Mouse (Mus musculus): ENCODE measurements around the gene Spint1. TPM values are rescaled to one million over a fixed set of nuclear protein-coding genes. Genes with fewer than 3 reads are reported as not detected.

Gene Spint1
- polyA plus RNA-seq, 1 experiment from 2014 or later, result 3.7 TPM

- ATAC-seq (replicated peaks; ENCODE audit: extremely low read depth, insufficient read depth, low FRiP score), result no peak
- H3K4me1 ChIP-seq (ENCODE audit: control insufficient read depth, insufficient read depth, low read length), result peaks cover 4% of the 10 kb centered on the region
- no peak overlapping the region for H3K4me3 ChIP-seq (ENCODE audit: low read length)
- WGBS, result 88% methylated on average over 18 of the region's 18 CpGs
- no peak overlapping the region for H3K9ac ChIP-seq (ENCODE audit: low read length)
- no peak overlapping the region for H3K4me2 ChIP-seq (ENCODE audit: low read depth, low read length)
- peaks cover 49% of the 10 kb centered on the region for H3K36me3 ChIP-seq (ENCODE audit: control insufficient read depth, insufficient read depth)
- H3K9me3 ChIP-seq (replicated peaks; ENCODE audit: control insufficient read depth, low read length), result no peaks in the 10 kb centered on the region
- H3K27ac ChIP-seq (ENCODE audit: low read length), result no peak overlapping the region
- H3K27me3 ChIP-seq (ENCODE audit: control insufficient read depth, insufficient read depth, low read length), result no peaks in the 10 kb centered on the region
Observed at GRCm38 (mm10) chr2:119294411-119294810, 57.2 kb downstream of the Spint1 start.

GRCm38 (mm10) chr2:119296756-119297155 is 59.6 kb downstream of the Spint1 start:
- Histone ChIP-seq H3K27ac (ENCODE audit: low read length) (no peak overlapping the region), H3K4me3 (ENCODE audit: low read length) (no peak overlapping the region), H3K4me1 (ENCODE audit: control insufficient read depth, insufficient read depth, low read length) (peaks cover 14% of the 10 kb centered on the region), H3K4me2 (ENCODE audit: low read depth, low read length) (no peak overlapping the region), H3K9ac (ENCODE audit: low read length) (no peak overlapping the region), H3K36me3 (ENCODE audit: control insufficient read depth, insufficient read depth) (peaks cover 37% of the 10 kb centered on the region), H3K27me3 (ENCODE audit: control insufficient read depth, insufficient read depth, low read length) (no peaks in the 10 kb centered on the region), H3K9me3 (replicated peaks; ENCODE audit: control insufficient read depth, low read length) (no peaks in the 10 kb centered on the region)
- WGBS, result 90% methylated on average over 12 of the region's 12 CpGs
- ATAC-seq (replicated peaks; ENCODE audit: extremely low read depth, insufficient read depth, low FRiP score), result no peak

GRCm38 (mm10) chr2:119297506-119297905 is 60.3 kb downstream of the Spint1 start:
- Histone ChIP-seq H3K36me3 (ENCODE audit: control insufficient read depth, insufficient read depth) (peaks cover 32% of the 10 kb centered on the region), H3K27me3 (ENCODE audit: control insufficient read depth, insufficient read depth, low read length) (no peaks in the 10 kb centered on the region), H3K9ac (ENCODE audit: low read length) (no peak overlapping the region), H3K4me2 (ENCODE audit: low read depth, low read length) (no peak overlapping the region), H3K9me3 (replicated peaks; ENCODE audit: control insufficient read depth, low read length) (no peaks in the 10 kb centered on the region), H3K27ac (ENCODE audit: low read length) (no peak overlapping the region), H3K4me1 (ENCODE audit: control insufficient read depth, insufficient read depth, low read length) (peaks cover 14% of the 10 kb centered on the region), H3K4me3 (ENCODE audit: low read length) (no peak overlapping the region)
- WGBS, result 93% methylated on average over 19 of the region's 19 CpGs
- ATAC-seq (replicated peaks; ENCODE audit: extremely low read depth, insufficient read depth, low FRiP score), result no peak

GRCm38 (mm10) chr2:119298330-119298729 is 61.2 kb downstream of the Spint1 start:
- no peaks in the 10 kb centered on the region for H3K9me3 ChIP-seq (replicated peaks; ENCODE audit: control insufficient read depth, low read length)
- peak overlapping the region; percentile 67 for H3K27ac ChIP-seq (ENCODE audit: low read length)
- H3K27me3 ChIP-seq (ENCODE audit: control insufficient read depth, insufficient read depth, low read length), result no peaks in the 10 kb centered on the region
- no peak overlapping the region for H3K9ac ChIP-seq (ENCODE audit: low read length)
- peaks cover 25% of the 10 kb centered on the region for H3K36me3 ChIP-seq (ENCODE audit: control insufficient read depth, insufficient read depth)
- no peak overlapping the region for H3K4me3 ChIP-seq (ENCODE audit: low read length)
- peaks cover 14% of the 10 kb centered on the region for H3K4me1 ChIP-seq (ENCODE audit: control insufficient read depth, insufficient read depth, low read length)
- no peak for ATAC-seq (replicated peaks; ENCODE audit: extremely low read depth, insufficient read depth, low FRiP score)
- no peak overlapping the region for H3K4me2 ChIP-seq (ENCODE audit: low read depth, low read length)
- WGBS, result 42% methylated on average over 5 of the region's 5 CpGs

GRCm38 (mm10) chr2:119298839-119299238 is 61.7 kb downstream of the Spint1 start:
- H3K9ac ChIP-seq (ENCODE audit: low read length), result no peak overlapping the region
- no peak overlapping the region for H3K4me2 ChIP-seq (ENCODE audit: low read depth, low read length)
- H3K27me3 ChIP-seq (ENCODE audit: control insufficient read depth, insufficient read depth, low read length), result no peaks in the 10 kb centered on the region
- no peak overlapping the region for H3K4me3 ChIP-seq (ENCODE audit: low read length)
- no peaks in the 10 kb centered on the region for H3K9me3 ChIP-seq (replicated peaks; ENCODE audit: control insufficient read depth, low read length)
- 78% methylated on average over 2 of the region's 2 CpGs for WGBS
- H3K4me1 ChIP-seq (ENCODE audit: control insufficient read depth, insufficient read depth, low read length), result peaks cover 14% of the 10 kb centered on the region
- peak overlapping the region; percentile 67 for H3K27ac ChIP-seq (ENCODE audit: low read length)
- ATAC-seq (replicated peaks; ENCODE audit: extremely low read depth, insufficient read depth, low FRiP score), result no peak
- peaks cover 20% of the 10 kb centered on the region for H3K36me3 ChIP-seq (ENCODE audit: control insufficient read depth, insufficient read depth)

Other genes with a start within 250 kb of the Spint1 start
- gene Ccdc32, start 208.0 kb upstream of the Spint1 start, polyA plus RNA-seq (2015; fragmentation: Nextera tagmentation; extraction: Ambion mirVana), result 18.6 and 19.6 TPM in 2 replicates
- gene Rpusd2, start 202.6 kb upstream of the Spint1 start, polyA plus RNA-seq (2015; fragmentation: Nextera tagmentation; extraction: Ambion mirVana), result 3.6 and 5.3 TPM in 2 replicates
- gene Knl1, start 190.2 kb upstream of the Spint1 start, polyA plus RNA-seq (2015; fragmentation: Nextera tagmentation; extraction: Ambion mirVana), result 34.2 and 39.5 TPM in 2 replicates
- 26.5 and 34.6 TPM in 2 replicates for gene Rad51, start 124.6 kb upstream of the Spint1 start, polyA plus RNA-seq (2015; fragmentation: Nextera tagmentation; extraction: Ambion mirVana)
- gene Rmdn3, start 80.3 kb upstream of the Spint1 start, polyA plus RNA-seq (2015; fragmentation: Nextera tagmentation; extraction: Ambion mirVana), result 27.0 and 28.4 TPM in 2 replicates
- gene Gchfr, start 69.6 kb upstream of the Spint1 start, polyA plus RNA-seq (2015; fragmentation: Nextera tagmentation; extraction: Ambion mirVana), result 5.5 and 6.9 TPM in 2 replicates
- 0.35 and 0.46 TPM in 2 replicates for gene Gm14137, start 62.9 kb upstream of the Spint1 start, polyA plus RNA-seq (2015; fragmentation: Nextera tagmentation; extraction: Ambion mirVana)
- 36.8 and 37.9 TPM in 2 replicates for gene Zfyve19, start 28.7 kb upstream of the Spint1 start, polyA plus RNA-seq (2015; fragmentation: Nextera tagmentation; extraction: Ambion mirVana)
- gene Dnajc17, start 28.6 kb upstream of the Spint1 start, polyA plus RNA-seq (2015; fragmentation: Nextera tagmentation; extraction: Ambion mirVana), result 10.5 and 11.2 TPM in 2 replicates
- gene Ppp1r14d, start 7.5 kb upstream of the Spint1 start, polyA plus RNA-seq (2015; fragmentation: Nextera tagmentation; extraction: Ambion mirVana), result 0.18 and 0.26 TPM in 2 replicates
- 1.0 and 1.3 TPM in 2 replicates for gene Rhov, start 33.9 kb downstream of the Spint1 start, polyA plus RNA-seq (2015; fragmentation: Nextera tagmentation; extraction: Ambion mirVana)
- 13.3 and 13.6 TPM in 2 replicates for gene Vps18, start 51.4 kb downstream of the Spint1 start, polyA plus RNA-seq (2015; fragmentation: Nextera tagmentation; extraction: Ambion mirVana)
- gene Dll4, start 88.4 kb downstream of the Spint1 start, polyA plus RNA-seq (2015; fragmentation: Nextera tagmentation; extraction: Ambion mirVana), result 14.1 TPM in 2 replicates
- 0.42 and 0.50 TPM in 2 replicates for gene Chac1, start 113.9 kb downstream of the Spint1 start, polyA plus RNA-seq (2015; fragmentation: Nextera tagmentation; extraction: Ambion mirVana)
- gene Ino80, start 240.3 kb downstream of the Spint1 start, polyA plus RNA-seq (2015; fragmentation: Nextera tagmentation; extraction: Ambion mirVana), result 2.5 and 3.0 TPM in 2 replicates